Mouse (Mus musculus) brown adipose tissue, adult 24 weeks (tissue): ENCODE data around the gene Acsl1. TPM values are rescaled to one million over a fixed set of nuclear protein-coding genes. Genes with fewer than 3 reads are reported as not detected.

Experiments used
- H3K27ac ChIP-seq: fragments of 200-500 bp; replicated peaks from 2 replicates; pipeline ENCODE4 v1.5.1; 2012; ENCODE audit warnings: low read depth, mild to moderate bottlenecking, low read length
- H3K4me1 ChIP-seq: fragments of 200-500 bp; 2 replicates; pipeline ENCODE4 v1.6.1; 2012; ENCODE audit warnings: low read length, mixed read lengths; ENCODE audit not compliant: control insufficient read depth, insufficient read depth, insufficient read length
- H3K4me3 ChIP-seq: fragments of 200-500 bp; 2 replicates; pipeline ENCODE4 v1.5.1; 2012; ENCODE audit warnings: low read depth, mild to moderate bottlenecking, low read length, moderate library complexity; ENCODE audit not compliant: insufficient read depth
- polyA plus RNA-seq: library from polyadenylated mRNA; stranded (reverse); fragments of >200 nt; gene quantifications from 2 replicates; pipeline ENCODE4 v1.2.4, GENCODE M21; 2012; ENCODE audit not compliant: missing spikeins, insufficient read depth, insufficient read length

Gene Acsl1
- polyA plus RNA-seq, 1 experiment, result 1,073 TPM

GRCm38 (mm10) chr8:46484077-46484476 lies 13.2 kb downstream of the Acsl1 start:
- H3K4me3 ChIP-seq, result peak overlapping the region; percentile 16; the same call in 1 of the 2 replicates
- H3K27ac ChIP-seq, result peak overlapping the region; percentile 45
- H3K4me1 ChIP-seq, result peaks cover 22% of the 10 kb centered on the region

DNA sequence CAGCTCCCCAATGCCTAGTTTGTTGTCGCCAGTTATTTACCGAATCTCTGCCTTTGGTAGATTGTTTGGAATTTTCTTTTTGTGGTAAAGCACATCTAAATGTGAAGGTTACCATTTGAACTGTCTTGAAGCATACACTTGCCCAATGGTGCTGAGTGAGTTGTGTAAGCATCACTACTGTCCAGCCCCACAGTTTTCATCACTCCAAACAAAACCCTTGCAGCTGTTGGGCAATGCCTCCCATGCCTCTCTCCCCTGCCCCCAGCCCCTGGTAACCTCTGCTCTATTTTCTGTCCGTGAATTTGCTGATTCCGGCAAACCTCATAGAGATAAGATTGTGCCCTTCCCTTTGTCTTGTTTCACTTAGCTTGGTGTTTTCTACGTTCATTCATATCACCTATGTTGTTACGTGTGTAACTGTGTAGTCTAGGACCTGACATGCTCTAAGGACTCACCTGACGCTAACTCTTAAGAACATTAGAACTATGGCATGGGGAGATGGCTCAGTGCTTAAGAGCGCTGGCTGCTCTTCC lies 14.2 kb downstream of the Acsl1 start:
- peak overlapping the region; percentile 10; the same call in 1 of the 2 replicates for H3K4me3 ChIP-seq
- peaks cover 22% of the 10 kb centered on the region for H3K4me1 ChIP-seq
- peak overlapping the region; percentile 53 for H3K27ac ChIP-seq

GRCm38 (mm10) chr8:46488085-46488561 lies 17.3 kb downstream of the Acsl1 start:
- peak overlapping the region; percentile 57 for H3K27ac ChIP-seq
- H3K4me3 ChIP-seq, result peak overlapping the region; percentile 7
- peaks cover 22% of the 10 kb centered on the region for H3K4me1 ChIP-seq

DNA sequence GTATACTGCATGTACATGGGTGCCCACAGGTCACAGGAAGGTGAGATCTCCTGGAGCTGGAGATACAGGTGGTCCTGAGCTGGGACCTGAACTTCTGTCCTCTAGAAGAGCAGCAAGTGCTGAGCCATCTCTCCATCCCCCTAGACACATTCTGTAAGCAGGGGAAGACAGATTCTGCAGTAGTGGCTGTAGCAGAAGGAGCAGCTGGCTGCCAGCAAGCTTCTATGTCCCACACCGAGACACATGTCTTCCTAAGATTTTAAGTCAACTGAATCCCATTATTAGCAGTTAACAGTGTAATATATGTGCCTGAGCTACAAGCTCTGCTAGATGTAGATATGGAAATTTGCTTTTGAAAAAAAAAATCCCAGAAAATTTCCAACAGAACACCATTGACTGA lies 18.4 kb downstream of the Acsl1 start:
- peaks cover 11% of the 10 kb centered on the region for H3K4me1 ChIP-seq
- H3K27ac ChIP-seq, result peak overlapping the region; percentile 46
- peak overlapping the region; percentile 21; the same call in 1 of the 2 replicates for H3K4me3 ChIP-seq

DNA sequence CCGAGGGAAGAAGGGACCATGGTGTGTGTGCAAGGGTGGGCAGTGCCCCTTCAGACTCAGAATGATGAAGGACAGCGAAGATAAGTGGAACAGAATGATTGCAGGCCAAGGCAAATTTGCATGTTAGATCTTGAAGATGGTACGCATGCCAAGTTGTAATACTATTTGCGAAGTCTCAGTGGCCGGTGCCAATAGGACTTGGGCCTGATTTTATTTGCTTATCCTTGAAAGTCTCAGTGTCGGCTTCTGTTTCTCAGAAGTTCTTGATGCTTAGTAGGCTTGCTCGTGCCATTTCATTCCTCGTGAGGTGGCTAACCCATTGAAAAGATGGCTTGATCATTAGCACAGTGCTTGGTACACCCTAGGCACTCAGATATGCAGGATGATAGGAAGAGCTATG lies 19.4 kb downstream of the Acsl1 start:
- H3K4me1 ChIP-seq, result peaks cover 9% of the 10 kb centered on the region
- peak overlapping the region; percentile 48 for H3K27ac ChIP-seq
- peak overlapping the region; percentile 41 for H3K4me3 ChIP-seq

DNA sequence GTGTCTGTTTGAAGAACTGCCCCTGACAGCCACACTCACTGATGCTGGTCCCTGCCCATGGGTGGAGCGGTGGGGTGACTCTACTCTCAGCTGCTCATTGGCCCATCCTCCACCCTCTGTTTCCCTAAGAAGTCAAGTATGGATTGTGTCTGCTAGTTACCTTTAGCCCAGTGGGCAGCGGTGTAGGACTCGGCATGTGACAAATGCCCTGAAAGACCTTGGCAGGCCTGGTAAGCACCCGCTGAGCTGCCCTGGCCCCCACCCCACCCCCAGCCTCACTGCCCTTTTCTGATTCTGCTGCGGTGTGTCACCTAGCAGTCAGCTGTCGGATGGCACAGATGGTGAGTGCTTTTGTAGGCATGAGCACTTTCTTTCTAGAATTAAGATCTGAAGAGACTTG lies 20.0 kb downstream of the Acsl1 start:
- Histone ChIP-seq H3K27ac (peak overlapping the region; percentile 67), H3K4me1 (peaks cover 11% of the 10 kb centered on the region), H3K4me3 (peak overlapping the region; percentile 41)

- H3K27ac ChIP-seq, result peak overlapping the region; percentile 78
Observed at GRCm38 (mm10) chr8:46493495-46494170, 22.8 kb downstream of the Acsl1 start.

GRCm38 (mm10) chr8:46496852-46497251 lies 26.0 kb downstream of the Acsl1 start:
- H3K27ac ChIP-seq, result peak overlapping the region; percentile 63
- H3K4me1 ChIP-seq, result peaks cover 27% of the 10 kb centered on the region
- no peak overlapping the region for H3K4me3 ChIP-seq

More at GRCm38 (mm10) chr8:46493495-46494170, 22.8 kb downstream of the Acsl1 start:
- Histone ChIP-seq H3K4me3 (peak overlapping the region; percentile 50), H3K4me1 (peaks cover 23% of the 10 kb centered on the region)

- no peak overlapping the region for H3K4me3 ChIP-seq
- peak overlapping the region; percentile 63 for H3K27ac ChIP-seq
Observed at GRCm38 (mm10) chr8:46497314-46498011, 26.6 kb downstream of the Acsl1 start.

GRCm38 (mm10) chr8:46499376-46500061 lies 28.7 kb downstream of the Acsl1 start:
- H3K27ac ChIP-seq, result peak overlapping the region; percentile 28; the same call in 1 of the 2 replicates
- H3K4me3 ChIP-seq, result peak overlapping the region; percentile 11; the same call in 1 of the 2 replicates
- H3K4me1 ChIP-seq, result peaks cover 42% of the 10 kb centered on the region

More at GRCm38 (mm10) chr8:46497314-46498011, 26.6 kb downstream of the Acsl1 start:
- H3K4me1 ChIP-seq, result peaks cover 30% of the 10 kb centered on the region

DNA sequence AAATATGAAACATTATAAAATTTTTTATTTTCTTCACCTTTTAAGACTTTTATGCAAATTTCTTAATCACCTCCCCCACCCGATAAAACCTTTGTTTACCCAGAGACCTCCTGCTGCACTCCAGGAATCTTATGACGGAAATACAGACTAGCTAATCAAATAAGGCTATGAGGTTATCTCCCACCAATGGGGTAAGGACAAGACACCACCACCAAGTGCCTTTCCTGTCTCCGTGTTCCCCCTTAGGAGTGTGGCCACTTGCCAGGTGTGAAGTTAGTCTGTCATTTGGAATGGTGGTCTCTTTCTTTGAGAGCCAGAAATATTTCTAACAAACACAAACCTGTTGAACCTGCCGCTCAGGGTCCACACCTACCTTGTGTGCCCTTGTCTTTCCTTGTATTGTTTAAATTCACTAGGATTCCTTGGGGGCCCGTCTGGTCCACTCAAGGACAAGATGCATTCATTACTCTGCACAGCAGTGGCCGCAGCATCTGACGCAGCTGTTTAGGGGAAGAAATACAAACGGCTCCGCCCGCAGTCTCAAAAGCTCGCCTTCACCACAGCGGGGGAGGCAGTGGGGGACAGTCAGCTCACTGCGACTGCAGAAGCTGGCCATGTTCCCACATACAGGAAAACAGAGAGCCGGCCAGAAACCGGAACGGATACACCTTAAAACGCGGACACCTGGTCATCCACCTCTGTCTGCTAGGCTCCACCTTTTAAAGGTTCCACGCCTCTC lies 31.7 kb downstream of the Acsl1 start:
- Histone ChIP-seq H3K27ac (peak overlapping the region; percentile 9; the same call in 1 of the 2 replicates), H3K4me1 (peaks cover 24% of the 10 kb centered on the region), H3K4me3 (peak overlapping the region; percentile 20; the same call in 1 of the 2 replicates)

DNA sequence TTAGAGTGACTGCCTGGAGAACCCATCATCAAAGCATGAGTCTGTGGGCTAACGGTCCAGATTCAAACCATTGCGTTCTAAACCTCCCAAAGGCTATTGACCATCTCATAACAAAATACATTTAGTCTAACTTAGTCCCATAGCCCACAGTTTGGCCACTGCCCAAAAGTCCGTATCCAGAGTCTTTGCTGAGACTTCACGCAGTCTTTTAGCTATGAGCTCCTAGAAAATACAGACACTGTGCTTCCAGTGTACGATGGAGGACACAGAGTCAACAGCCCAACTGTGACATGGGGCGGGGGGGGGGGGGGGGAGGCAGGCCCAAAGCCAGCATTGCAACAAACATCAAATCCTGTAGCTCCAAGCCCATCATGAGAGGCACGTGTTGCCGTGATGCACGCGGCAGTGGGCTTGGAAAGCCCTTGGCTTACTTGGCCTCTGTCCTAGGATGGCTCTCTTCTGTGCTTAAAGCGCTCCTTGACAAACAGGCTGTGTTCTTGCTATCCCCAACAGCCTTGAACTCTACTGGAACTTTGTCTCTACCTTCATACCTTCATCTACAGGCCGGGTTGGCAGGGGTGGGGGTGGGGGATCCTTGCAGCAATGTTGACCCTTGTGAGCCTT lies 32.3 kb downstream of the Acsl1 start:
- peaks cover 20% of the 10 kb centered on the region for H3K4me1 ChIP-seq
- no peak overlapping the region for H3K27ac ChIP-seq
- H3K4me3 ChIP-seq, result 0 out of 2 replicates have a peak overlapping the region, but pooled peaks have one; percentile 20

DNA sequence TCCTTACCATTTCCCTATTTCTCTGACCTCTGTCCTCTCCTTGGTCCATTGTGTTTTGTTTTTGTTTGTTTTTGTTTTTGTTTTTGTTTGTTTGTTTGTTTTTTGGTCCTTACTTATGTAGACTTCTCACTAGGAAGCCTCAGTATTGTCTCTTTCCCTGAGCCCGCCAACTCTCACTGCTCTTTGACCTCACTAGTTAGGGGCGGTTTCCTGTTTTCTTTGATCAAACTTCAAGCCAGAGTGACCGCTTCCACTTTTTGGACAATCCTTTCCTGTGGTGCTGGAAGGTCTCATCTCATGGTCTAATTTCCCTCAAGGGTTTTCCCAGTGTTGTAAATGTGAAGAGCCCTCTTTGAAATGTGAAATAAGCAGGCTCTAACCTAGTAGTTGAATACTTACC lies 33.4 kb downstream of the Acsl1 start:
- Histone ChIP-seq H3K4me3 (no peak overlapping the region), H3K27ac (peak overlapping the region; percentile 13), H3K4me1 (peaks cover 19% of the 10 kb centered on the region)
